Mouse (Mus musculus) intestine, embryonic 16.5 days (tissue): ENCODE measurements around the gene Mtss1l. TPM values are rescaled to one million over a fixed set of nuclear protein-coding genes. Genes with fewer than 3 reads are reported as not detected.

Experiments
- ATAC-seq: fragments of 200-750 bp; cut with Nextera tagmentation; 2 replicates; pipeline ENCODE4 v1.8.0; 2017; ENCODE audit warnings: moderate TSS enrichment, moderate library complexity
- H3K27ac ChIP-seq: fragments of 300-500 bp; sonication (generic); 2 replicates; pipeline ENCODE4 v1.5.1; 2014; ENCODE audit warnings: mild to moderate bottlenecking, low read length
- H3K27me3 ChIP-seq: fragments of 300-500 bp; sonication (generic); replicated peaks from 2 replicates; pipeline ENCODE4 v1.6.1; 2014; ENCODE audit warnings: low read length, control low read depth, mixed read lengths; ENCODE audit not compliant: control insufficient read depth, insufficient read depth
- H3K36me3 ChIP-seq: fragments of 300-500 bp; sonication (generic); 2 replicates; pipeline ENCODE4 v1.6.1; 2014; ENCODE audit warnings: low read length, control low read depth; ENCODE audit not compliant: control insufficient read depth, insufficient read depth
- H3K4me1 ChIP-seq: fragments of 300-500 bp; sonication (generic); 2 replicates; pipeline ENCODE4 v1.6.1; 2014; ENCODE audit warnings: low read length, control low read depth, mixed read lengths; ENCODE audit not compliant: control insufficient read depth, insufficient read depth
- H3K4me2 ChIP-seq: fragments of 300-500 bp; sonication (generic); 2 replicates; pipeline ENCODE4 v1.6.1; 2014; ENCODE audit warnings: low read depth, low read length, control low read depth
- H3K4me3 ChIP-seq: fragments of 300-500 bp; sonication (generic); 2 replicates; pipeline ENCODE4 v1.5.1; 2014; ENCODE audit warnings: mild to moderate bottlenecking, low read length
- H3K9ac ChIP-seq: fragments of 300-500 bp; sonication (generic); 2 replicates; pipeline ENCODE4 v1.6.1; 2014; ENCODE audit warnings: low read depth, low read length
- H3K9me3 ChIP-seq: fragments of 300-500 bp; sonication (generic); 2 replicates; pipeline ENCODE4 v1.6.1; 2016; ENCODE audit warnings: low read length, control low read depth; ENCODE audit not compliant: control insufficient read depth
- WGBS: fragments of 180-500 bp; shearing (Covaris S2); extraction: QIAGEN DNeasy Blood & Tissue Kit; methylation state at CpG from one replicate; pipeline ENCODE4 v1.1.7; 2014; 5-methylcytosine and 5-hydroxymethylcytosine counted together
- polyA plus RNA-seq: library from polyadenylated mRNA; unstranded; fragments of >200 nt; fragmentation: Nextera tagmentation; extraction: Ambion mirVana; gene quantifications from 2 replicates; pipeline ENCODE4 v1.2.1, GENCODE M21; 2015

Mtss1l gene
- polyA plus RNA-seq, 1 experiment from 2014 or later: 4.0 TPM

- WGBS: 36% methylated on average over 7 of the region's 7 CpGs
- H3K27ac ChIP-seq: 0 out of 2 replicates have a peak overlapping the region, but pooled peaks have one; percentile 22
- H3K9me3 ChIP-seq: no peaks in the 10 kb centered on the region
- no peak overlapping the region for H3K4me2 ChIP-seq
- peaks cover 16% of the 10 kb centered on the region for H3K36me3 ChIP-seq
- peaks cover 25% of the 10 kb centered on the region for H3K4me1 ChIP-seq
- H3K4me3 ChIP-seq: no peak overlapping the region
- no peak for ATAC-seq
- no peaks in the 10 kb centered on the region for H3K27me3 ChIP-seq
- H3K9ac ChIP-seq: peak overlapping the region; percentile 9; the same call in 1 of the 2 replicates
These were observed 4.0 kb downstream of the Mtss1l start for GRCm38 (mm10) chr8:110725084-110725838.

DNA sequence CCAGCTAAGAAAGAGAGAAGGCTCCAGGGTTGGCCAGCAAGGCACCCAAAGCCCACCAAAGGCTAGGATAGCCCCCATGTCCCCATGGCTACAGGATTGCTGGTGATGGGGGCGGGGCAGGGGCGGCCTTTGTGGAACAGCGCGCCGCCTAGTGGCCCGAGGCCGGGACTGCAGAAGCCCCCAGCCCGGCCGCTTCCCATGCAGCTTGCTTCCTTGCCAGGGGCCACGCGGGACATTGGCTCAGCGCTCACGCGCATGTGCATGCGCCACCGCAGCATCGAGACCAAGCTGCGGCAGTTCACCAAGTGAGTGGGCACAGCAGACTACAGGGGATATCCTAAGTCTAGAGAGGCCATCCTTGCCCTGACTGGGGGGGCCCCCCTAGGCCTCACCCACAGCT lies 5.6 kb downstream of the Mtss1l start:
- Histone ChIP-seq H3K9ac (no peak overlapping the region), H3K27me3 (no peaks in the 10 kb centered on the region), H3K4me1 (peaks cover 20% of the 10 kb centered on the region), H3K9me3 (no peaks in the 10 kb centered on the region), H3K36me3 (peaks cover 18% of the 10 kb centered on the region), H3K4me2 (no peak overlapping the region), H3K27ac (no peak overlapping the region), H3K4me3 (no peak overlapping the region)
- ATAC-seq: no peak
- 16% methylated on average over 18 of the region's 18 CpGs for WGBS

GRCm38 (mm10) chr8:110731346-110731859 lies 10.1 kb downstream of the Mtss1l start:
- no peak for ATAC-seq
- WGBS: 89% methylated on average over 8 of the region's 8 CpGs

DNA sequence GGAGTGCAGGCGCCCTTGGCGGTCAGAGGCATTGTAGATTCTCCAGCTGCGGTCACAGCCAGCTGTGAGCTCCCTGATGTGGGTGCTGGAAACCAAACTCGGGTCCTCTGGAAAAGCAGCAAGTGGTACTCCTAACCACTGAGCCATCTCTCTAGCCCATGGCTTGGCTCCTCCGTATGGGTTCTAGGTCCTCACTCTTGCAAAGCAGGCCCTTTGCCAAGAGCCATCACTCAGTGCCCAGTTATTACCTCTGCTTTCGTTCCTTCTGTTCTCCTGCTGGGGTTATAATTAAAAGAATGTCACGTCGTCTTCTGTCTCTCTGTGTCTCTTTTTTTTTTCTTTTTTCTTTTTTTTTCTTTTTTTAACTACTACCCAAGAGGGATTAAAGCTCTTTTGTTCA lies 11.8 kb downstream of the Mtss1l start:
- Histone ChIP-seq H3K9me3 (no peaks in the 10 kb centered on the region), H3K4me2 (no peak overlapping the region), H3K9ac (no peak overlapping the region), H3K27ac (no peak overlapping the region), H3K27me3 (no peaks in the 10 kb centered on the region), H3K4me1 (no peaks in the 10 kb centered on the region), H3K4me3 (no peak overlapping the region), H3K36me3 (peaks cover 32% of the 10 kb centered on the region)
- 88% methylated on average over 8 of the region's 8 CpGs for WGBS
- ATAC-seq: no peak

More at GRCm38 (mm10) chr8:110731346-110731859, 10.1 kb downstream of the Mtss1l start:
- no peaks in the 10 kb centered on the region for H3K4me1 ChIP-seq
- no peak overlapping the region for H3K27ac ChIP-seq
- peaks cover 26% of the 10 kb centered on the region for H3K36me3 ChIP-seq
- no peaks in the 10 kb centered on the region for H3K27me3 ChIP-seq
- no peaks in the 10 kb centered on the region for H3K9me3 ChIP-seq
- no peak overlapping the region for H3K9ac ChIP-seq
- no peak overlapping the region for H3K4me3 ChIP-seq
- H3K4me2 ChIP-seq: no peak overlapping the region

GRCm38 (mm10) chr8:110738591-110739195 lies 17.4 kb downstream of the Mtss1l start:
- ATAC-seq: no peak
- Histone ChIP-seq H3K36me3 (peaks cover 23% of the 10 kb centered on the region), H3K27ac (no peak overlapping the region), H3K4me2 (no peak overlapping the region), H3K27me3 (no peaks in the 10 kb centered on the region), H3K9me3 (no peaks in the 10 kb centered on the region), H3K4me1 (no peaks in the 10 kb centered on the region), H3K4me3 (no peak overlapping the region), H3K9ac (no peak overlapping the region)
- WGBS: 91% methylated on average over 35 of the region's 35 CpGs

DNA sequence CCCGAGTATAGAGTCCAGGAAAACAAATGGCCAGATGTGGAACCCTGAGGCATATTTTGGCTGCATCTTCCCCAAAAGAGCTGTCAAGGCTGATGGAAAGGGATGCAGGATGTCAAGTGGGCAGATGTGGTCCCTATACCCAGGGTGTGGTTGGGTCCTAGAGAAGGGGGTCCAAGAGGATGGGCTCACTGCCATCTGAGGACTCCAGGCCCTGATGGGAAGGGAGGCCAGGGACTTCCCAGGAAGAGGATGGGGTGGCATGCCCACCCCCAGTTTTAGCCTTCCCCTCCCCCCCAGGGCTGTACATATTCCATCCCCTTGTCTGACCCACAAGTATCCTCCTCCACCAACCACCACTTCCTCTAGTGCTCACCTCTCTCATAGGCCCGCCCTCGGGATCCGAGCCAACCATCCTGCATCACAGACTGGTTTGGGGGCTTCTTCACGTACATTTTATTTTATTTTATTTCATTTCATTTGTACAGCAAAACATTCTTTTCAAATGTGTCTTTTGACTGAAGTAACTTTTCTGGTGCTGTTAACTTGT lies 19.4 kb downstream of the Mtss1l start:
- WGBS: 85% methylated on average over 5 of the region's 5 CpGs
- H3K4me2 ChIP-seq: no peak overlapping the region
- no peaks in the 10 kb centered on the region for H3K27me3 ChIP-seq
- H3K9ac ChIP-seq: no peak overlapping the region
- no peak overlapping the region for H3K4me3 ChIP-seq
- H3K36me3 ChIP-seq: peaks cover 18% of the 10 kb centered on the region
- no peak overlapping the region for H3K27ac ChIP-seq
- H3K4me1 ChIP-seq: no peaks in the 10 kb centered on the region
- no peak for ATAC-seq
- H3K9me3 ChIP-seq: no peaks in the 10 kb centered on the region

DNA sequence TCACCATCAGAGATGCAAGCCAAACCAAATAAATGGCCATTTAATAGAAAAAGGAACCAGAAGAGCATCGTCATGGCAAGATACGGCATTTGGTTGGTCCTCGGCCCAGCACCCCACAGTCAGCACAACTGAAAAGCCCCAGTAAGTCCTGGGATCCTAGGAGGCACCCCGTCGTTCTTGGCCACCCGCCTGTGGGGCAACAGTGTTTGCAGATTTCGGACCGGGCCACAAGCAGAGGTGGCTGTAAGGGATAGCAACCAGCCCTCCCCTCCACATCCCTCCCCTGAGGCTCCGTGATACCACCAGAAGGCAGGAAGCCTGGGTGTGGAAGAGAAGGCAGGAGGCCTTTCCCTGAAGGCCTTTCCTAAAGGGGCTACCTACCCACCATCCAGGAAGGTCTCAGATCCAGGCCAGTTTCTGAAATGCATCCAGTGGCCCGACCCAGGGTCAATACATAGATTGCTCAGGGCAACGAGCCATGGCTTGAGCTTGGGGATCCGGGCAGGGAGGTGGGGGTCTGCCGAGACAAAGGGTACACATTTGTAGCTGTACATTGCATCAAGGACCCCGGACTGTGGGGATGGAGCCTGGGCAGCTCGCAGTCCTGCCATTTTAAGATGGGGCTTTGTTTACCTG lies 20.7 kb downstream of the Mtss1l start:
- H3K4me1 ChIP-seq: no peaks in the 10 kb centered on the region
- H3K9me3 ChIP-seq: no peaks in the 10 kb centered on the region
- H3K27me3 ChIP-seq: no peaks in the 10 kb centered on the region
- no peak overlapping the region for H3K9ac ChIP-seq
- ATAC-seq: no peak
- H3K4me2 ChIP-seq: no peak overlapping the region
- H3K27ac ChIP-seq: no peak overlapping the region
- peaks cover 17% of the 10 kb centered on the region for H3K36me3 ChIP-seq
- H3K4me3 ChIP-seq: no peak overlapping the region
- WGBS: 80% methylated on average over 15 of the region's 15 CpGs

DNA sequence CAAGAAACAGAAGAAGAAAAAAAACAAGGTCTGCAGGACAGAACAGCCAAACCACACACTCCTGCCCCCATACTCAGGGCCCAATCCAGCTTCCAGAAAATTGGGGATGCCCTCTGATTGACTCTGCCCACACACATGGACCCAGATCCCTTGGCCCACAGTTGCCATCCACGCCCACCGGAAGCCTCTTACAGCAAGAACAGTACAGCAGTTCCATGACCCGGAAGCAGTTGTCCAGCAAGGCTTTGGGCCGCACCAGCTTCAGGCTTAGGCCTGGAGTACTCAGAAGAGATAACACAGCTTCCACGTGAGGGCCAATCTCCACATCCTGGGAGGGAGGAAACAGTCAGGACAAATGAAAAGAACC lies 21.2 kb downstream of the Mtss1l start:
- Histone ChIP-seq H3K9ac (no peak overlapping the region), H3K4me2 (no peak overlapping the region), H3K4me3 (no peak overlapping the region), H3K27me3 (no peaks in the 10 kb centered on the region), H3K4me1 (no peaks in the 10 kb centered on the region), H3K9me3 (no peaks in the 10 kb centered on the region), H3K27ac (no peak overlapping the region), H3K36me3 (peaks cover 15% of the 10 kb centered on the region)
- no peak for ATAC-seq
- 88% methylated on average over 5 of the region's 5 CpGs for WGBS

GRCm38 (mm10) chr8:110745162-110745561 lies 23.9 kb downstream of the Mtss1l start:
- Histone ChIP-seq H3K27ac (no peak overlapping the region), H3K4me1 (no peaks in the 10 kb centered on the region)
- 92% methylated on average over 10 of the region's 10 CpGs for WGBS

More at GRCm38 (mm10) chr8:110745162-110745561, 23.9 kb downstream of the Mtss1l start:
- no peak overlapping the region for H3K4me3 ChIP-seq
- H3K27me3 ChIP-seq: no peaks in the 10 kb centered on the region
- H3K9ac ChIP-seq: no peak overlapping the region
- H3K4me2 ChIP-seq: no peak overlapping the region
- H3K9me3 ChIP-seq: no peaks in the 10 kb centered on the region
- ATAC-seq: no peak
- H3K36me3 ChIP-seq: no peaks in the 10 kb centered on the region
